Mouse (Mus musculus) forebrain, embryonic 15.5 days (tissue): ENCODE data around the gene Krt81. TPM values are rescaled to one million over a fixed set of nuclear protein-coding genes. Genes with fewer than 3 reads are reported as not detected.

Source experiments
- ATAC-seq: fragments of 200-750 bp; cut with Nextera tagmentation; replicated peaks from 2 replicates; pipeline ENCODE4 v1.8.0; 2017; ENCODE audit warnings: mild to moderate bottlenecking, moderate TSS enrichment, moderate library complexity
- H3K27ac ChIP-seq: fragments of 300-500 bp; sonication (generic); replicated peaks from 2 replicates; pipeline ENCODE4 v1.5.1; 2015; ENCODE audit warnings: mild to moderate bottlenecking, inconsistent platforms
- H3K27me3 ChIP-seq: fragments of 300-500 bp; sonication (generic); 2 replicates; pipeline ENCODE4 v1.6.1; 2015; ENCODE audit warnings: inconsistent platforms
- H3K36me3 ChIP-seq: fragments of 300-500 bp; sonication (generic); 2 replicates; pipeline ENCODE4 v1.6.1; 2015; ENCODE audit warnings: mild to moderate bottlenecking, inconsistent platforms
- H3K4me1 ChIP-seq: fragments of 300-500 bp; sonication (generic); 2 replicates; pipeline ENCODE4 v1.6.1; 2015; ENCODE audit warnings: inconsistent platforms
- H3K4me2 ChIP-seq: fragments of 300-500 bp; sonication (generic); replicated peaks from 2 replicates; pipeline ENCODE4 v1.6.1; 2015; ENCODE audit warnings: mild to moderate bottlenecking, inconsistent platforms
- H3K4me3 ChIP-seq: fragments of 300-500 bp; sonication (generic); 2 replicates; pipeline ENCODE4 v1.5.1; 2015; ENCODE audit warnings: mild to moderate bottlenecking, inconsistent platforms
- H3K9ac ChIP-seq: fragments of 300-500 bp; sonication (generic); replicated peaks from 2 replicates; pipeline ENCODE4 v1.6.1; 2015; ENCODE audit warnings: mild to moderate bottlenecking, inconsistent platforms
- H3K9me3 ChIP-seq: fragments of 300-500 bp; sonication (generic); 2 replicates; pipeline ENCODE4 v1.6.1; 2016; ENCODE audit warnings: inconsistent platforms
- WGBS: fragments of 180-500 bp; shearing (Covaris S2); methylation state at CpG from one replicate; pipeline ENCODE4 v1.1.7; 2015; ENCODE audit warnings: mixed read lengths; 5-methylcytosine and 5-hydroxymethylcytosine counted together
- polyA plus RNA-seq: library from polyadenylated mRNA; unstranded; fragments of >200 nt; fragmentation: Nextera tagmentation; extraction: Ambion mirVana; gene quantifications from 2 replicates; pipeline ENCODE4 v1.2.1, GENCODE M21; 2015

The Krt81 gene
- polyA plus RNA-seq: not detected in 2 replicates

DNA sequence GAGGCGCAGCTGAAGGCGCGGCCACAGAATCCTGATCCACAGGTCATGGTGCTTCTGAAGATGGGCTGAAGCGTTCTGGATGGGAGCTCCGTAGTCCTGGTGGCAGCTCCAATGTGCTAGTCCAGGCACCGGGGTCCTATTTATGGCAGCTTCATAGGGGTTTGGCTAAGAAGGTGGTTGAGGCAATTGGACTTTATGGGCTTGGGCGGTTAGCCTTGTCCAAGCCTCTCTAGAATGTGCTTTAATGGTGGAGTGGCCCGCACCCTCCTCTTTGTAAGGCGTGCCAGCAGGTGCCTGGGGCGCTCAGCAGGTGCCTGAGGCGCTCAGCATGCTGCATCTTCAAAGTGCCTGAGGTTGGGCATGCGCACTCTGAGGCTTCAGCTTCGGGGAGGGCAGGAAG lies at the start of gene Krt81:
Gene Krt81 (minus strand): TSS at position 101 of the 400 bp plus-strand sequence.
- Histone ChIP-seq H3K4me1 (peaks cover 2% of the 10 kb centered on the region; the same call in 1 of the 2 replicates), H3K4me2 (no peak within 1 kb of the TSS), H3K36me3 (no peaks in the 10 kb centered on the region), H3K9ac (no peak within 1 kb of the TSS), H3K9me3 (no peaks in the 10 kb centered on the region), H3K4me3 (no peak within 1 kb of the TSS), H3K27me3 (no peaks in the 10 kb centered on the region), H3K27ac (no peak within 1 kb of the TSS)
- WGBS: 87% methylated on average over 13 of the region's 13 CpGs
- no peak for ATAC-seq

DNA sequence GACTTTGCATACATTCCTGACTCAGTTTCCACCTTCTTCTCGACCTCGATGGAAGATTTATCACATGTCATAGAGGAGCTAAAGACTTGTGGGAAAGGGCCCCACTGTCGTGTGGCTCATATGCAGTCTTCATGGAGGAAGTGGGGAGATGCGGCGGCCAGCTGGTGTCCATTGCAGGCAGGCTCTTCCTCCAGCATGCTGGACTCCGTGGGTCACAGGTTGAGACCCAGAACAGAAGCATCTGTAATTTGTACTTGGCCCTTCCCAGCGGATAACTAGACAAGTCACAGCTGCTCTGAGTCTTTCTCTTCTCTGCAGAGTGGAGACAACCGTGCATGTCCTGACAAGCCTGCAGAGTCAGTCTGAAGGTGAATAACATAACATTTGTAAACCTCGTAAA lies 44.7 kb upstream of the Krt81 start:
- Histone ChIP-seq H3K4me2 (no peak overlapping the region), H3K9ac (no peak overlapping the region), H3K27me3 (no peaks in the 10 kb centered on the region), H3K36me3 (no peaks in the 10 kb centered on the region), H3K4me3 (no peak overlapping the region), H3K9me3 (no peaks in the 10 kb centered on the region), H3K4me1 (no peaks in the 10 kb centered on the region), H3K27ac (no peak overlapping the region)
- WGBS: 88% methylated on average over 9 of the region's 9 CpGs
- no peak for ATAC-seq

DNA sequence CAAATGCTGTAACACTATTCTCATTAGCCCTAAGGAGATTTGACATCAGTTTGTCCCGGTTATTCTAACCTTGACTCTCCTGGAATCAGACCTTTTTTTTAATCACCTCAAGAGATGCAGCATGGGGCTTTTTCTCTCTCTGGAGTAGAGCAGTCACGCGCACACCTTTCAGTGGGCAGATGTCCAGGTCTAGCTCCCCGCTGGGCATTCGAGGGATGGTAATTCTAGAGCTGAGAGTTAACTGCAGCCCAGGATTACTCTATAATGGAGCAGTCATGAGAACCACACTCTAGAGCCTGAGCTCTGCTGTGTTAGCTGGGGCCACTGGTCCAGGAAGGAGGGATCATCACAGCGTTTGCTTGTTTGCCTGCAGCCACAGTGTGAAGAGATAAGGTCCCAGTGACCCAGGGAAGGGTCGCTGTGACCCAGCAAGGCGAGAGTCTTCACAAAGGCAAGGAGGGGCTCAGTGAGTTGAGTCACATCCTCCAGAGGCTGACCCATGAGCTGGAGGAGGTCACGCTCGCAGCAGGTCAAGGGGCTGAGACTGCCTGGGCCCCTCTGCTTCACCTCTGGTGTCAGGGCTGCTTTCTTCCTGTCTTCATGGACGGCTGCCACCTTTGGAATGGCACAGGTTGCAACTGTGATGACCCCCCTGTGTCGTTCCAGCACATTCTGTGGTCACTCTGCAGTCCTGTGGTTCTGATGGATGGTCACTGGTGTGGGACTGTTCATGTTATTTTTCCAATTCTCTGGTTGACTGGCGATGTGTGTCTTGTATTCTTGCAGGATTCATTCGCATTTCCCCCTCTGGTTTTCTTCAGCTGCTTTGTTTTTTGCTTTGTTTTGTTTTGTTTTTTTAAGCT lies 43.6 kb upstream of the Krt81 start:
- no peaks in the 10 kb centered on the region for H3K36me3 ChIP-seq
- 72% methylated on average over 14 of the region's 14 CpGs for WGBS
- no peak for ATAC-seq
- H3K27me3 ChIP-seq: no peaks in the 10 kb centered on the region
- no peaks in the 10 kb centered on the region for H3K9me3 ChIP-seq
- no peak overlapping the region for H3K9ac ChIP-seq
- H3K27ac ChIP-seq: no peak overlapping the region
- H3K4me2 ChIP-seq: no peak overlapping the region
- H3K4me3 ChIP-seq: no peak overlapping the region
- no peaks in the 10 kb centered on the region for H3K4me1 ChIP-seq

DNA sequence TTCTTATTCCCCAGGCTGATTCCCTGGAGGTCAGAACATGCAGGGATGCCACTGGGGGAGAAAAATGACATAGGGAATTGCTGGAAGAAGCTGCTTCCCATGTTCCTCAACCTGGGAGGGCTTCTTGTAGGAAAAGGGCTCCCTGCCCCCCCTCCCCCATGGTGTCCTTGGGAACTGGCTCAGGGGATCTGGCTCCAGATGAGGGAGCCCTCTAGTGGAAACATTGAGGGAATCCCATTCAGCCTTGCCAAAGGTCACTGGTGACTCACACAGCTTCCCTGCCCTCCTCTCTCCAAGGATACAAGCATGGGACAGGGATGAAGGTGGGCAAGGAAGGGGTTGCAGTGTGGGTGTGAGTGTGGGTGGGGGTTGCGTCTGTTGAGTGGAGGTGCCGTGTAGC lies 33.6 kb upstream of the Krt81 start:
- no peak overlapping the region for H3K4me3 ChIP-seq
- H3K27ac ChIP-seq: no peak overlapping the region
- H3K4me1 ChIP-seq: no peaks in the 10 kb centered on the region
- H3K27me3 ChIP-seq: no peaks in the 10 kb centered on the region
- 96% methylated on average over 2 of the region's 2 CpGs for WGBS
- no peaks in the 10 kb centered on the region for H3K9me3 ChIP-seq
- no peaks in the 10 kb centered on the region for H3K36me3 ChIP-seq
- no peak for ATAC-seq
- H3K9ac ChIP-seq: no peak overlapping the region
- no peak overlapping the region for H3K4me2 ChIP-seq

DNA sequence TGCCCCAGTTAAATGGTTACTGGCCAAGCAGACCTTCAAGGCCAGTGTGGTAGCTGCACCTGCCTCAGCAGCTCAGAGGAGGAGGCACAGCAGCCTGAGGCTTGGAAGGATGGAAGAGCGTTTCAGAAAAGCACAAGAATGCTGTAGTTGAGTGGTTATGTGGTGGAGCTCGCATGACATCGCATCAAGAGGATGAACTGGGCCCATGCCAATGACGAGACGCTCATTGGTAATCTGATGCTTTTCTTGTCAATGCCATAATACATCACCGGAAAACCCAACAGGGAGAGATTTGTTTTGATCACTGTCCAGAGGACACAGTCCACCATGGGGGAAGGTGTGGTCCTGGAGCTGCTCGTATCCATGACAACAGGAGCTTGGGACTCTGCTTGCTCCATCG lies 31.7 kb upstream of the Krt81 start:
- ATAC-seq: no peak
- Histone ChIP-seq H3K4me3 (no peak overlapping the region), H3K9me3 (no peaks in the 10 kb centered on the region), H3K4me2 (no peak overlapping the region), H3K27ac (no peak overlapping the region), H3K36me3 (no peaks in the 10 kb centered on the region), H3K9ac (no peak overlapping the region), H3K4me1 (no peaks in the 10 kb centered on the region), H3K27me3 (no peaks in the 10 kb centered on the region)
- 86% methylated on average over 8 of the region's 8 CpGs for WGBS

DNA sequence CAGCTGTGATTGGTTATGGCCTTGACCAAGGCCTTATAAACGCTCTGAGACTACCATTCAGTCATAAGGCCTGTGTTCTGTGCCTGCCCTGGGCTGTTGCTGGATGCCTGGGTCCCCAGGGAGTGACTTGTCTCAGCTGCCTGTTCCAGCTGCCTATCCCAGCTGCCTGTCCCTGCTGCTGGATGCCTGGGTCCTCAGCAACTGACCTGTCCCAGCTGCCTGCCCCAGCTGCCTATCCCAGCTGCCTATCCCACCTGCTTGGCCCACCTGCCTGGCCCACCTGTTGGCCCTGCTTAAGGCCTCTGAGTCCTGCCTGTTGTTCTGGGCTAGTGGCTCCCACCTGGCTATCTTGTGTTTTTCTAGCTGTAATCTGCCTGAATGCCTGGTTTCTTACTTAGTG lies 30.7 kb upstream of the Krt81 start:
- Histone ChIP-seq H3K27ac (no peak overlapping the region), H3K4me2 (no peak overlapping the region), H3K4me1 (no peaks in the 10 kb centered on the region), H3K9me3 (no peaks in the 10 kb centered on the region), H3K9ac (no peak overlapping the region), H3K27me3 (no peaks in the 10 kb centered on the region), H3K4me3 (no peak overlapping the region), H3K36me3 (no peaks in the 10 kb centered on the region)
- no peak for ATAC-seq
- WGBS: 53% methylated on average over 1 of the region's 1 CpGs

DNA sequence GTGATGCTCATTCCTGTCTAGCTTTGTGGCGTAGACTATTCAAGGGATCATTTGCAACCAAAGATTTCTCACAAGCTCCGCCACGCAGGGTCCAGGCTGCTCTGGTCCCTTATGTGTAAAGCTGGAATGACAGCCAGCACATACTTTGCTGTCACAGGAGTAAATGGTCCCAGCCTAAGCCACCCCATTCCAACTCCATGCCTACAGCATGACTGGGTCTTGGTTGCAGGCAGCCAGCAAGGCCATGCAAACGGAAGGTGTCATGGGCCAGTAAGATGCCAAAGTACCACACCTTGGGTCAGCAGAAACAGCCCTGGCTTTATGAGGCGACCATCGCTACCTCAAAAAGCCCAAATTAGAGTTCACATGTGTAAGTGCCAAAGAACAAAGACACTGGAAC lies 30.2 kb upstream of the Krt81 start:
- Histone ChIP-seq H3K4me1 (no peaks in the 10 kb centered on the region), H3K4me2 (no peak overlapping the region), H3K9ac (no peak overlapping the region), H3K9me3 (no peaks in the 10 kb centered on the region), H3K27me3 (no peaks in the 10 kb centered on the region), H3K4me3 (no peak overlapping the region), H3K27ac (no peak overlapping the region), H3K36me3 (no peaks in the 10 kb centered on the region)
- WGBS: 92% methylated on average over 6 of the region's 6 CpGs
- no peak for ATAC-seq

DNA sequence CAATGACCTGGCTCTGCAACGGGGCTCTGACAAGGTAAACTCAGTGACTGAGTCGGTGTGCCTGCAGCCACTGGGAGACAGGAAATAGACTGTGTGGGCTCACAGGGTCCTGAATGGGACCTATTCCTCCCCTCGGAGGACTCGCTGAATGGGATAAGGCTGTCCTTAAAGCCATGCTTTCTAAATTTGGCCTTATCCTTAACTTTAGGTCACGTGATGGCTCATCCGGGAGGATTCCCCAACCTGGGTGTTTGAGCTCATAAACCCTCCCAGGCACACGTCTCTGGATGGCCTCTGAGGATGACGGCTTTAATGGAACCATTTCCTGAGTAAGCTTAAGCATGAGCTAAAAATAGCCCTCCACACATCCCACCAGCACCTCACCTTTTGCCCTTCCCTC lies 29.2 kb upstream of the Krt81 start:
- Histone ChIP-seq H3K9me3 (no peaks in the 10 kb centered on the region), H3K4me3 (no peak overlapping the region), H3K4me1 (no peaks in the 10 kb centered on the region), H3K36me3 (no peaks in the 10 kb centered on the region), H3K9ac (no peak overlapping the region), H3K4me2 (no peak overlapping the region), H3K27me3 (no peaks in the 10 kb centered on the region), H3K27ac (no peak overlapping the region)
- 79% methylated on average over 8 of the region's 8 CpGs for WGBS
- ATAC-seq: no peak

DNA sequence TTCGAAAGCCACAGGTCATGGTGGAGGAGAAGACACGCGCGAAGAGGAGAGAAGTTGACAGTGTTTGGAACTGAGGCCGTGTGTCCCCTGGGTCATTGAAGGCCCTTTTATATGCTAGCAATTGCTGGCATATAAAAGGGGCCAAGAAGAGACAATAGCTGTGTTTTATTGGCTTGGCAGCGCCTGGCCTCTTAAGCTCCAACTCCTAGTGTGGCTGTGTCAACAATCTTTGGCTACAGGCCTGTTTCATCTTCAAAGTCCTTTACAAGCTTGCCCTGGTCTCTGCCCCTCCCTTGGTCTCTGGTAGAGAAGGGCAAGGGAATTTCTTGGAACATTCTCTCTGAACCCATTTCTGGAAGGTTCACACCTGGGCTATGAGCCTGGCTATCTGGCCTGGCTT lies 27.9 kb upstream of the Krt81 start, which contains the start of gene Krt83:
Gene Krt83 (minus strand): TSS at position 82 of the 400 bp plus-strand sequence.
- no peaks in the 10 kb centered on the region for H3K9me3 ChIP-seq
- H3K9ac ChIP-seq: no peak within 1 kb of the TSS
- no peak within 1 kb of the TSS for H3K4me3 ChIP-seq
- WGBS: 54% methylated on average over 6 of the region's 6 CpGs
- no peaks in the 10 kb centered on the region for H3K27me3 ChIP-seq
- H3K4me2 ChIP-seq: no peak within 1 kb of the TSS
- H3K4me1 ChIP-seq: no peaks in the 10 kb centered on the region
- ATAC-seq: no peak
- H3K36me3 ChIP-seq: no peaks in the 10 kb centered on the region
- H3K27ac ChIP-seq: no peak within 1 kb of the TSS

DNA sequence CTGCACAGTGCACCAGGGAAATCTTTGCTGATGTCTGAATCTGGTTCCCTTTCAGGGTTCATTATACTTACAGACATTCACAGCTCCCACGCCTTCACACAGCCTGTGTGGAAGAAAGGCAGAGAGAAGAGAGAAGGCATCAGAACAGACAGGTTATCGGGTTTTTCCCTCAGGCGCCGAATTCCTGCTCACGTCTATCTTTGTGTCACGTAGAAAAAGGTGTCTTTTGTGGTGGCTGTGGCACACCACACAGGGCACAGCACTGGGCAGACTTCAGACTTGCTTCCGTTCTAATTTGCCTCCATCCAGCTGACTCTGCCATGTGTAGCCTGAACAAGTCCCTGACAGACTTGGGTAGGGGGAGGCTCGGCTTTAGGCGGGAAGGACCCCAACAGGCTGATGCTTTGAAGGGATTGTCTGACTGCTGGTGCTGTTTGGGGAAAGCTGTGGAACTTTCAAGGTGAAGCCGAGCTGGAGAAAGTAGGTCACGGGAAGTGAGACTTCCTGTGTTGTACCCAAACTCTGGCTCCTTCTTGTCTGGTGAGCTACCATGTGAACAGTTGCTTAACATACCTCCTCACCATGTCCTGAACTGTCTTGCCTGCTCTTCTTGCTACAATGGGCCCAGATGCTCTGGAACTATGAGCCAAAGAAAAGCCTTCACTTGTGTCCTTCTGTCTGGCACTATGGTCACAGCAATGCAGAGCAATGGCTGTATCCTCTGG lies 22.5 kb upstream of the Krt81 start:
- H3K4me1 ChIP-seq: no peaks in the 10 kb centered on the region
- 80% methylated on average over 11 of the region's 11 CpGs for WGBS
- H3K9ac ChIP-seq: no peak overlapping the region
- ATAC-seq: no peak
- H3K36me3 ChIP-seq: no peaks in the 10 kb centered on the region
- no peak overlapping the region for H3K4me2 ChIP-seq
- H3K9me3 ChIP-seq: no peaks in the 10 kb centered on the region
- no peak overlapping the region for H3K4me3 ChIP-seq
- H3K27me3 ChIP-seq: no peaks in the 10 kb centered on the region
- H3K27ac ChIP-seq: no peak overlapping the region

DNA sequence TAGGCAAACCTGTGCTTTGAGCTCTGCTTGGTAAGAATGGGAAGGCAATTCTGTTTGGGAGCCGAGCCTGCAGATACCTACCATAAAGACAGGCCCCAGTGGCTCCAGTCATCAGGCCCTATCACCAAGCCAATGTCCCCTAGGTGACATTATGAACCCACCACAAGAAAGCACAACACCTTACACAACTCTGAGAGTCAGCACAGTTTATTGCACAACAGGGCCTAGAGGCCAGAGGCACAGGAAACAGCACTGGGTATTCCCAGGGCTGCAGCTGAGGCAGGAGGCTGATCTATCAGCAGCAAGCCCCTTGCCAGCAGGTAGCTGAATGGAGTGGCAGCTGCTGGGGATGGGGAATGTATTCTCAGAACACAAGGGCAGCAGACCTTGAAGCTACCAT lies 21.4 kb upstream of the Krt81 start:
- Histone ChIP-seq H3K4me1 (no peaks in the 10 kb centered on the region), H3K9ac (no peak overlapping the region), H3K27ac (no peak overlapping the region), H3K27me3 (no peaks in the 10 kb centered on the region), H3K36me3 (no peaks in the 10 kb centered on the region), H3K4me2 (no peak overlapping the region), H3K9me3 (no peaks in the 10 kb centered on the region), H3K4me3 (no peak overlapping the region)
- no peak for ATAC-seq
- 85% methylated on average over 1 of the region's 1 CpGs for WGBS

DNA sequence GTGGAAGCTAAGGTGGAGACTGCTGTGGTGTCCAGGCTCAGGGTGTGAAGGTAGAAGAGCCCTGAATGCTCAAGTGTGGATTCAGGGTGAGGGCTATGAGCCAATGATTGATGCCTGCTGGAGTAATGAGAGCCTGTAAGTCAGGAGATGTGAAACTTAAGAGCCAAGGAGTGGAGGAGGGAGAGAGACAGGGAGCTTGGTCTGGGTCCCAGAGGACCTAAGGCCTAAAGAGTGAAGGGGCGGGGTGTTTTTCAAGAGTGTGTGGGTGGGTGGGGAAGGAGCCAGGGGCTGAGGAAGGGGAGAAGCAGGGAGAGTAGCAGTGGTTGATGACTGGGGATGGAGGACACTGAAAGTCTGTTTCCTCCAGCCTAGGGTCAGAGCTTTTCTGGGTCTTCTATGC lies 20.1 kb upstream of the Krt81 start:
- peaks cover 11% of the 10 kb centered on the region for H3K4me1 ChIP-seq
- H3K9me3 ChIP-seq: no peaks in the 10 kb centered on the region
- H3K36me3 ChIP-seq: no peaks in the 10 kb centered on the region
- H3K27me3 ChIP-seq: no peaks in the 10 kb centered on the region; the same call in 1 of the 2 replicates
- H3K4me3 ChIP-seq: no peak overlapping the region
- H3K27ac ChIP-seq: no peak overlapping the region
- H3K4me2 ChIP-seq: no peak overlapping the region
- 74% methylated on average over 1 of the region's 1 CpGs for WGBS
- H3K9ac ChIP-seq: no peak overlapping the region
- ATAC-seq: no peak
